Mouse (Mus musculus) erythroblast, embryonic 14.5 days (primary cell): ENCODE results near the gene Gxylt2. TPM values are rescaled to one million over a fixed set of nuclear protein-coding genes. Genes with fewer than 3 reads are reported as not detected.

Experiments used
- H3K27me3 ChIP-seq: 2 replicates; pipeline ENCODE4 v1.6.1; 2012; ENCODE audit warnings: inconsistent platforms; ENCODE audit not compliant: control insufficient read depth
- H3K36me3 ChIP-seq: 2 replicates; pipeline ENCODE4 v1.6.1; 2012; ENCODE audit warnings: mild to moderate bottlenecking, inconsistent platforms; ENCODE audit not compliant: control insufficient read depth
- H3K4me1 ChIP-seq: 2 replicates; pipeline ENCODE4 v1.6.1; 2012; ENCODE audit warnings: inconsistent platforms; ENCODE audit not compliant: control insufficient read depth
- H3K4me3 ChIP-seq: replicated peaks from 2 replicates; pipeline ENCODE3; 2012; ENCODE audit warnings: moderate library complexity, mild to moderate bottlenecking, inconsistent platforms
- H3K9me3 ChIP-seq: 2 replicates; pipeline ENCODE4 v1.6.1; 2012; ENCODE audit warnings: low read length, inconsistent platforms, mixed read lengths; ENCODE audit not compliant: control insufficient read depth
- GATA1 ChIP-seq: IDR thresholded peaks from 2 replicates; pipeline ENCODE4 v1.6.1; 2012; ENCODE audit warnings: low read length, inconsistent platforms, mixed read lengths
- TAL1 ChIP-seq: IDR thresholded peaks from 3 replicates; pipeline ENCODE4 v1.6.1; 2012; ENCODE audit warnings: low read length, inconsistent platforms, mixed read lengths
- polyA plus RNA-seq: library from polyadenylated mRNA; stranded (reverse); fragments of >175 nt; gene quantifications from 2 replicates; pipeline ENCODE4 v1.2.3, GENCODE M21; 2012

The Gxylt2 gene
- polyA plus RNA-seq, 1 experiment: not detected

DNA sequence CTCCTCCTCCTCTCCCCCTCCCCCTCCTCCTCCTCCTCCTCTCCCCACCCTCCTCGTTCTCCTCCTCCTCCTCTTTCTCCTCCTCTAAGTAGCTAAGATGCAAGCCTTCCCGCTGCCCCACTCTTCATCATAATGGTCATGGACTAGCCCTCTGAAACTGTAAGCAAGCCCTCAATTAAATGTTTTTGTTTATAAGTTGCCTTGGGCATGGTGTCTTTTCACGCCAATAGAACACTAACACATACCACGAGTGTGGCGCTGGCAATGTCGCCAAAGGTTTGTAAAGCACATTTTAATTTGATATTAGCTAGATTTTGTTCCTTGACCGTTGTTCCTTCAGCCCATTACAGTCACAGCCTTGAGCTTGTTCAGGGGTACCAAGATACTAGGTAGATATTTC, 28.1 kb upstream of the Gxylt2 start:
- H3K9me3 ChIP-seq: no peaks in the 10 kb centered on the region
- no peak for TF ChIP-seq TAL1
- TF ChIP-seq GATA1: no peak
- peaks cover 2% of the 10 kb centered on the region for H3K4me1 ChIP-seq
- no peak overlapping the region for H3K4me3 ChIP-seq
- no peaks in the 10 kb centered on the region for H3K36me3 ChIP-seq
- H3K27me3 ChIP-seq: no peaks in the 10 kb centered on the region

DNA sequence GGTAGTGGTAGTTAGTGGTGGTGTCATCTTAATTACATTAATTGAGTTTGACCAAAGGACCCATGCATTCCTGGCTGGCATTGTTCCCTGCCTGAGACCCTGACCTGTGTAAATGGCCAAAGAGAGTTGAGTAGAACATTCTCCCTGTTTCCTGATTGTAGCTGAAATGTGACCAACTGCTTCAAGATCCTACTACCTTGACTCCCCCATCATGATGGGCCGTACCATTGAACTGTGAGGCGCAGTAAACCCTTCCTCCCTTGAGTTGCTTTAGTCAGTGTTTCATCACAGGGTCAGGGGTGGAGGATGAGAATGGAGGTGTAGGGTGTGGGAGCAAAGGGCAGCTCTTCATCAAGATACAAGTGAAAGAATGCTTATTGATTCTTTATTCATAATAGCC, 25.9 kb upstream of the Gxylt2 start:
- Histone ChIP-seq H3K36me3 (no peaks in the 10 kb centered on the region), H3K4me1 (no peaks in the 10 kb centered on the region), H3K9me3 (no peaks in the 10 kb centered on the region), H3K4me3 (no peak overlapping the region), H3K27me3 (no peaks in the 10 kb centered on the region)
- TF ChIP-seq GATA1 (no peak), TAL1 (no peak)

DNA sequence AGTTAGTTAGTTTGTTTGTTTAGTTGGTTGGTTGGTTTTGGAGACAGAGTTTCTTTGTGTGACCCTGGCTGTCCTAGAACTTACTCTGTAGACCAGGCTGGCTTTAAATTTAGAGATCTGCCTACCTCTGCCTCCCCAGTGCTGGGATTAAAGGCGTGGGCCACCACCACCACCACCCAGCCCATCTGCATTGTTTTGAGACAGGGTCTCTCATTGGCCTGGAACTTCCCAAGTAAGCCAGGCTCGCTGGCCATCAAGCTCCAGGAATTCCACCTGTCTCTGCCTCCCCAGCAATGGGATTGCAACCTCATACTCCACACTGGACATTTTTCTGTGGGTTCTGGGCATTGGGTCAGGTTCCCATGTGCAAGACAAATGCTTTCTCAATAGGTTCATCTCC, 18.2 kb upstream of the Gxylt2 start:
- Histone ChIP-seq H3K4me1 (no peaks in the 10 kb centered on the region), H3K27me3 (no peaks in the 10 kb centered on the region), H3K4me3 (no peak overlapping the region), H3K9me3 (no peaks in the 10 kb centered on the region), H3K36me3 (no peaks in the 10 kb centered on the region)
- TF ChIP-seq TAL1 (no peak), GATA1 (no peak)

DNA sequence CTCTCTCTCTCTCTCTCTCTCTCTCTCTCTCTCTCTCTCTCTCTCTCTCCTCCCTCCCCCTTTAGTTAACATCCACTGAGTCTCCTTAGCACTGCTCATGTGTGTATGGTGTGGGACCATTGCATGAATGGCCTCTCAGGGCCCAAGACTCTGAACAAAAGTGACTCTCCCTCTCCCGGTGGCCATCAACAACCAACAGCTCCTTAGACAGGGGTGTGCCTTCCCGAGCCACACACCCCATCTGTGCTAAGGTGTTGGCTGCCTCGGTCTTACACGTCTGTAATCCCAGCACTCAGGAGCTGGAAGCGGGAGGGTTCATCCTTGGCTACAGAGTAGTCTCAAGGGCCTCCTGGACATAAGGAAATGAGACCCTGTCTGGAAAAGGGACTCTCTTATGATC, 4.5 kb upstream of the Gxylt2 start:
- no peaks in the 10 kb centered on the region for H3K36me3 ChIP-seq
- H3K9me3 ChIP-seq: no peaks in the 10 kb centered on the region
- no peak overlapping the region for H3K4me3 ChIP-seq
- TF ChIP-seq TAL1: no peak
- TF ChIP-seq GATA1: no peak
- no peaks in the 10 kb centered on the region; the same call in 1 of the 2 replicates for H3K4me1 ChIP-seq
- peaks cover 19% of the 10 kb centered on the region for H3K27me3 ChIP-seq

DNA sequence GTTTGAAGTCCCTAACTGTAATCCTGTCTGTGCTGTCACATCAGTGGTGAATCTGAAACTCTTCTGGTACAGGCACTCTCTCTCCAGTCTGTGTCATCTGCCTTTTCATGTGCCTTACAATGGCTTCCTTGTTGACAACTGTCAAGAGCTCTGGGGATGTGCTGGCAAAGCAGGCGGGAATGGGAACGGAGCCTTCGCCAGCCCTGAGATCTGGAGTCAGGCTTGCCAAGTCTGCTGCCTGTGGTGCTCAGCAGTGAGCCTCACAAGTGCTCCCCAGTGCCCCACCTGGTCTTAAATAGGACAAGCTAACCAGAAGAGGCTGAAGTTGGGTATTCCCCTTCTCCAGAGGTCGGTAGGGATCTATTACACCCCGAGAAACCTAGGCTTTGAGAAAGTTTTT, 3.8 kb upstream of the Gxylt2 start:
- no peaks in the 10 kb centered on the region for H3K9me3 ChIP-seq
- H3K27me3 ChIP-seq: peaks cover 27% of the 10 kb centered on the region
- no peak overlapping the region for H3K4me3 ChIP-seq
- TF ChIP-seq TAL1 (no peak), GATA1 (no peak)
- H3K36me3 ChIP-seq: no peaks in the 10 kb centered on the region
- no peaks in the 10 kb centered on the region; the same call in 1 of the 2 replicates for H3K4me1 ChIP-seq

DNA sequence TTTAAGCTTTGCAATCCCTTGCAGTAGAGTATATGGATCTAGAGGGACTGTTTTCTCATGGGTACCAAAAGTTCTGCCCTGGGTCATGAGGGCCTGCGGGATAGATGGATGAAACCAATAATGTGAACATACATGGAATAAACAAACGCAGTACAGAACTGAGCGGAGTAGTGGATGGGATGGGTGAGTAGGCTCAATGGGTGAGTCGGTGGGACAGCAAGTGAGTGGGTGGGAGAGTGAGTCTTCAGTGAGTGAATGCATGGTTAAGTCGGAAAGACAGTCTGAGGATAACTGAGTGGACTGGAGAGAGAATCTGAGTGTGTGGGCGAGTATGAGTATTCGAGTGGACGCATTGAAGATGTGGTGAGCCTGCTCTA, 349 bp upstream of the Gxylt2 start:
- no peak overlapping the region for H3K4me3 ChIP-seq
- peaks cover 33% of the 10 kb centered on the region for H3K27me3 ChIP-seq
- no peaks in the 10 kb centered on the region for H3K36me3 ChIP-seq
- no peaks in the 10 kb centered on the region for H3K9me3 ChIP-seq
- TF ChIP-seq GATA1: no peak
- no peak for TF ChIP-seq TAL1
- no peaks in the 10 kb centered on the region; the same call in 1 of the 2 replicates for H3K4me1 ChIP-seq

DNA sequence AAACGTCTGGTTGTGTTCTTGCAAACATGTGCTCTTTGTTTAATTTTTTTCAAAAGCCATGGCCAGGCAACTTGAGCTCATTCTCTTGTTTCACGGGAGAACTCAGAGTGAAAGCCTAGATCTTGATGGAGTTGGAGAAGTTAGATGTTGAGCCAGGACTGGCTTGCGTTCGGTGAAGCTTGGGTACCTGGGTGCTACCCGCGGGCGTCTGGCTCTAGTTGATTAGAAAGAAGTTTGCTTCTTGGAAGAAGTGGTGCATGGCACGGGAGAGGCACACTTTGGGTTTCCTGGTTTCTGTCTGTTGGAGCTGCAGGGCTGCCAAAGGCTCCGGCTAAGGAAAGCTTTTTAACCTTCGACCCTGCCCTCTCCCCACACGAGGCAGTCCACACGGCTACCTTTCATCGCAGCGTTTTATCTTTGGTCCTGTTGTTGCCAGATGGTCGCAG, 855 bp downstream of the Gxylt2 start:
- no peak for TF ChIP-seq GATA1
- no peak for TF ChIP-seq TAL1
- H3K4me1 ChIP-seq: no peaks in the 10 kb centered on the region
- no peak overlapping the region for H3K4me3 ChIP-seq
- H3K9me3 ChIP-seq: no peaks in the 10 kb centered on the region
- no peaks in the 10 kb centered on the region for H3K36me3 ChIP-seq
- peaks cover 33% of the 10 kb centered on the region for H3K27me3 ChIP-seq

DNA sequence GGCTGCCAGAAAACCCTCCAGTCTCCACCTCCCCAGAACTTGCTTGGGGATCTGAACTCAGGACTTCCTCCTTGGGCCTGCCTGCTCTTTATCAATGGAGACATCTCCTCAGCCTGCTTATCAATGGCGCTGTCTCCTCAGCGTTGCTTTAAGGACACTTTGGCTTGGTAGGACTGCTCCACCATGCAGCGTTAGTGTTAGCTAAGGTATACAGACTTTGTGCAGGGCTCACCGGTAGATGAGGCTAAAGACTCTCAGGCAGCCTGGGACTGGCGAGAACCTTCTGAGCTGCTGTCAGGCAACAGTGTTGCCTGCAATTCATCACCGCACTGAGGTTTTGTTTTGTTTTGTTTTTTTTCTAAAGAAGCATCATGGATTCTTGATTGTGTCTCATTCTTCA, 2.3 kb downstream of the Gxylt2 start:
- no peaks in the 10 kb centered on the region for H3K4me1 ChIP-seq
- no peaks in the 10 kb centered on the region for H3K9me3 ChIP-seq
- peaks cover 33% of the 10 kb centered on the region for H3K27me3 ChIP-seq

DNA sequence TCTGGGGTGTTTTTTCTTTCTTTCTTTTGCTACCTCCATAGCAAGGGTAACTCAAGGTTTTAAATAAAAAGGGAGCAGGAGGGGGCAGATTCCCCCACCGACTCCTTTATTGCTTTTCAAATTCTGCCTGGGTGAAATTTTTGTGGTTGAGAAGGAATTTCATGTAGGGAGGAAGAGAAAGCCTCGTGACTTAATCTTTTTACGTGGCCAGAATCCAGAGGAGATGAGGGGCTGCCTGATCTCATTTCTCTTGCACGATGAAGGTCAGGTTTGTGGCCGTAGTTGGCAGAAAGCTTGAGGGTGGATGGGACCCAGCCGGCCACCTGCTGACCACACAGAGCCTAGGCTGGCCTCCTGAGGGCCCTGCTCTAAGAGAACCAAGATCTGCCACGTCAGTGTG, 3.0 kb downstream of the Gxylt2 start:
- Histone ChIP-seq H3K9me3 (no peaks in the 10 kb centered on the region), H3K4me1 (no peaks in the 10 kb centered on the region), H3K4me3 (no peak overlapping the region), H3K27me3 (peaks cover 33% of the 10 kb centered on the region), H3K36me3 (no peaks in the 10 kb centered on the region)
- no peak for TF ChIP-seq GATA1
- TF ChIP-seq TAL1: no peak

More for the DNA sequence above, 2.3 kb downstream of the Gxylt2 start:
- Histone ChIP-seq H3K36me3 (no peaks in the 10 kb centered on the region), H3K4me3 (no peak overlapping the region)
- TF ChIP-seq GATA1: no peak
- no peak for TF ChIP-seq TAL1

DNA sequence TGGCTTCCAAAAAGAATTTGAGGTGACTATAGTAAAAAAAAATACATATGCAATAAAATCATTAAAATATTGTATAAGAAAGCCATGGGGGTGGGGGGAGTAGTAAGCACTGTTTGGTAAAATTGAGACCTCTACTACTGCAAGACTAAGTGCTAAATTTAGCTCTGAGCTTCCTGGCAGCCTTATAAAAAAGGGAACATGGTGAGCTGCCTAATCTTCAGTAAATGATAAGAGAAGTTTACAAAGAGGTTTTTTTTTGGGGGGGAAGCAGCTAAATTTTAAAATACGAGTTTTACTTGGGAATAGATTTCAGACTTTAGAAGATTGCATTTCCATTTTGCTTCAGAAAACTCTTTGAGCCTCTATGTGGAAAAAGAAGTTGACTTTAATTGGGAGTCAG, 3.7 kb downstream of the Gxylt2 start:
- TF ChIP-seq TAL1: no peak
- TF ChIP-seq GATA1: no peak
- H3K36me3 ChIP-seq: no peaks in the 10 kb centered on the region

More for the DNA sequence above, 3.7 kb downstream of the Gxylt2 start:
- Histone ChIP-seq H3K4me3 (no peak overlapping the region), H3K4me1 (no peaks in the 10 kb centered on the region), H3K9me3 (no peaks in the 10 kb centered on the region), H3K27me3 (peaks cover 29% of the 10 kb centered on the region)
